Mouse (Mus musculus) gastrocnemius, postnatal 25 days (tissue): ENCODE measurements around the gene Pde4d. TPM values are rescaled to one million over a fixed set of nuclear protein-coding genes. Genes with fewer than 3 reads are reported as not detected.

Experiments
- DNase-seq: peaks from one replicate; pipeline ENCODE4 v3.0.0; 2022
- total RNA-seq, 2 experiments: library from RNA; stranded (reverse); gene quantifications; 1 replicate in 1 of 2; 2 replicates in 1 of 2; pipeline ENCODE4 v1.2.3; 2021

Gene Pde4d
- total RNA-seq, 2 experiments from 2014 or later = 153 to 164 TPM

- DNase-seq = no peak
Measured at GRCm38 (mm10) chr13:109631399-109632026, 1181.8 kb downstream of the Pde4d start.

- peak; percentile 71 for DNase-seq
Measured at GRCm38 (mm10) chr13:109632387-109633036, 1182.8 kb downstream of the Pde4d start.

GRCm38 (mm10) chr13:109633037-109633418 is 1183.3 kb downstream of the Pde4d start:
- DNase-seq = no peak

GRCm38 (mm10) chr13:109635901-109636520 is 1186.3 kb downstream of the Pde4d start:
- DNase-seq = no peak

GRCm38 (mm10) chr13:109638273-109638672 is 1188.5 kb downstream of the Pde4d start:
- DNase-seq = no peak

GRCm38 (mm10) chr13:109639286-109639685 is 1189.5 kb downstream of the Pde4d start:
- DNase-seq = no peak

GRCm38 (mm10) chr13:109641562-109641961 is 1191.8 kb downstream of the Pde4d start:
- DNase-seq = no peak

GRCm38 (mm10) chr13:109643419-109643818 is 1193.7 kb downstream of the Pde4d start:
- no peak for DNase-seq

- DNase-seq = no peak
Measured at GRCm38 (mm10) chr13:109644086-109644485, 1194.3 kb downstream of the Pde4d start.

- DNase-seq = no peak
Measured at GRCm38 (mm10) chr13:109645284-109645909, 1195.6 kb downstream of the Pde4d start.

GRCm38 (mm10) chr13:109645910-109646284 is 1196.1 kb downstream of the Pde4d start:
- DNase-seq = no peak

- no peak for DNase-seq
Measured at GRCm38 (mm10) chr13:109646597-109647232, 1197.0 kb downstream of the Pde4d start.

- DNase-seq = no peak
Measured at GRCm38 (mm10) chr13:109647479-109648199, 1197.9 kb downstream of the Pde4d start.

- no peak for DNase-seq
Measured at GRCm38 (mm10) chr13:109648311-109648710, 1198.6 kb downstream of the Pde4d start.

- DNase-seq = no peak
Measured at GRCm38 (mm10) chr13:109651790-109652605, 1202.2 kb downstream of the Pde4d start.

- no peak for DNase-seq
Measured at GRCm38 (mm10) chr13:109652631-109653030, 1202.9 kb downstream of the Pde4d start.

GRCm38 (mm10) chr13:109655390-109655789 is 1205.6 kb downstream of the Pde4d start:
- DNase-seq = no peak

- no peak for DNase-seq
Measured at GRCm38 (mm10) chr13:109659103-109659502, 1209.4 kb downstream of the Pde4d start.

GRCm38 (mm10) chr13:109661345-109661744 is 1211.6 kb downstream of the Pde4d start:
- no peak for DNase-seq

- DNase-seq = no peak
Measured at GRCm38 (mm10) chr13:109662099-109662498, 1212.4 kb downstream of the Pde4d start.

- DNase-seq = no peak
Measured at GRCm38 (mm10) chr13:109662731-109663130, 1213.0 kb downstream of the Pde4d start.
